ENCODE assay signal across 17 mouse cellular contexts in genomic region chr17:29829136-29829535, GRCm38 (mm10).
"Had no signal": no experiment of that assay in that cellular context is flagged by ENCODE, and none has a peak within 500 bp of the region (broad histone marks: within the 10 kb centered on the region; RNA-seq: fewer than 3 reads in every experiment).

No protein-coding gene starts in this region.

- H3K4me3 ChIP-seq: layer of hippocampus, adult 2 months; liver, embryonic 13.5 days; midbrain, embryonic 13.5 days; neural tube, embryonic 13.5 days had no signal

- H3K9ac ChIP-seq: liver, embryonic 13.5 days; midbrain, embryonic 13.5 days; neural tube, embryonic 13.5 days had no signal

- H3K9me3 ChIP-seq: liver, embryonic 13.5 days; midbrain, embryonic 13.5 days; neural tube, embryonic 13.5 days had no signal

- DNase-seq: kidney, adult 2 months; kidney, postnatal 25 days; layer of hippocampus, adult 9-11 months; liver, embryonic 13.5 days; lung, adult 2 months; lung, postnatal 14 days; lung, postnatal 4 days; retina, postnatal 1 day; right cerebral cortex, postnatal 25 days; thymus, adult 2 months; thymus, postnatal 14 days; thymus, postnatal 4 days had no signal

- H3K27ac ChIP-seq: kidney, postnatal 0 days; layer of hippocampus, adult 2 months; liver, embryonic 13.5 days; midbrain, embryonic 13.5 days; neural tube, embryonic 13.5 days; stomach, postnatal 0 days had no signal

- H3K27me3 ChIP-seq: midbrain, embryonic 13.5 days; neural tube, embryonic 13.5 days had no signal

- ATAC-seq: midbrain, embryonic 13.5 days had no signal

- H3K36me3 ChIP-seq: liver, embryonic 13.5 days had no signal

- H3K4me1 ChIP-seq: midbrain, embryonic 13.5 days had no signal

- H3K4me2 ChIP-seq: liver, embryonic 13.5 days; midbrain, embryonic 13.5 days; neural tube, embryonic 13.5 days had no signal
